Mouse (Mus musculus) cerebellum, adult 8-10 months (tissue): ENCODE results near the gene Brsk1.
A peak's percentile ranks its signal among the peaks of the same experiment; 100 is the strongest.

Experiments
- DNase-seq: peaks from one replicate; pipeline ENCODE4 v3.0.0; 2022

The Brsk1 gene

DNA sequence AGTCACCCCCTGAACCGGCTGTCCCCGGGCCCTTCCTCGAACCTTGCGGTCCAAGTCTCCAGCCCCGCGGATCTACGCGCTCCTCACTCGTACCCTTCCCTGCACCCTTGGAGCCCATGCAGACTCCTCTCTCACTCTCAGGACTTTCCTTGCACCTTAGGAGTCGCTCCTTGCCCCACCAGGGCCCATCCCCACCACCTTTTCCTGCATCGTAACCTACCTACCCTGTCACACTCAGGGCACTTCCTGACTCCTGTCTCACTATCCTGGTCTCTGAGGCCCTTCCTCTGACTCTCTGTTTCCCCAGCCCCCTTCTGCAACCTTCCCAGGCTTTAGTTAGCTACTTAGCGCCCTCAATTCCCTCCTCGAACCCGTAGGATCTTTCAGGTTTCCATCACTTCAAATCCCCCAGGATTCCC, 49.9 kb downstream of the Brsk1 start:
- no peak for DNase-seq

- DNase-seq, result peak; percentile 71
Measured at GRCm38 (mm10) chr7:4741151-4741550, 50.7 kb downstream of the Brsk1 start.

DNA sequence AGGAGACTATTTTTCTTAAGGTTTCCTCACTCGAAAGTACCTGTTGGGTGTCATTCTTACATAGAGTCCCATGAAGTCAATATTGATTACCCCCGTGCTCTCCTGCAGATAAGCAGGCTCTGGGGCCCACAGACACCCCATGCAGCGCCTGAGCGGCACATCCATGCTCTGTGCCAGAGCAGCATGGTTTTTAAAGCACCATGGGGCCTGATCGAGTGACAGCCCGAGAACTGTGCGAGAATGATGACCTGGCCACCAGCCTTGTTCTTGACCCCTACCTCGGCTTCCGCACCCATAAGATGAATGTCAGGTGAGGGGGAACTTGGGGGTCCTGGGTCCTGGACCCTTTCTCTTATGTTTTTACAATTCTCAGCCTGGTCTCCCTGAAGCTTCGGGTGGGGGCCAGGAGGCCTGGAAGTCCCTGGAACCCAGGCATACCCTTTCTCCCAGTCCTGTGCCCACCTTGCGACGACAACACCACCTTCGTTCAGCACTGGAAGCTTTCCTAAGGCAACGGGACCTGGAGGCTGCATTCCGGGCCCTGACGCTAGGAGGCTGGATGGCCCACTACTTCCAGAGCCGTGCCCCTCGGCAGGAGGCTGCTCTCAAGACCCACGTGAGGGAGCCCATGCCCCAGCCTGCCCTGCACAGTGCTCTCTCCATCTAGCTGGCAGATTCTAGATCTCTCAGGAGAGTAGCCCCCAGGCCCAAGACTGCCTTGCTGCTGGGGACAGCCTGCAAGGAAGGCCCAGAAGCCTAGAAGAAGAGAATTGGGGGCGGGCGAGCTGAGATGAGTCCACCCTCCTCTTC, 51.5 kb downstream of the Brsk1 start:
- DNase-seq, result peak; percentile 37

DNA sequence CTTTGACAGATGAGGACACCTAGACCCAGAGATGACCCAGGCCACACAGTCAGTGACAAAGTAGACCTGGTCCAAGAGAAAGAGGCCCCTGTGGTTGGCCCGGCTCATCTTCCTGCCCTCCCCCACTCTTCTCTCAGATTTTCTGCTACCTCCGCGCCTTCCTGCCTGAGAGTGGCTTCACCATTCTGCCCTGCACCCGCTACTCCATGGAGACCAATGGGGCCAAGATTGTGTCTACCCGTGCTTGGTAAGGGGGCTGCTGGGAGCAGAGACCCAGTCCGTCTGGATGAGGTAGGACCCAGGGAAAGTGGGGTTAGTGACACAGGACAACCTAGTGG, 52.0 kb downstream of the Brsk1 start:
- no peak for DNase-seq

- DNase-seq, result no peak
Measured at GRCm38 (mm10) chr7:4743354-4743753, 53.0 kb downstream of the Brsk1 start.

- no peak for DNase-seq
Measured at GRCm38 (mm10) chr7:4744886-4745285, 54.5 kb downstream of the Brsk1 start.

GRCm38 (mm10) chr7:4746326-4746980, 56.0 kb downstream of the Brsk1 start:
- DNase-seq, result no peak

- no peak for DNase-seq
Measured at GRCm38 (mm10) chr7:4747156-4747899, 56.9 kb downstream of the Brsk1 start.

GRCm38 (mm10) chr7:4748321-4748720, 57.9 kb downstream of the Brsk1 start:
- no peak for DNase-seq

- DNase-seq, result no peak
Measured at GRCm38 (mm10) chr7:4749169-4749568, 58.8 kb downstream of the Brsk1 start.

GRCm38 (mm10) chr7:4751971-4752820, 61.8 kb downstream of the Brsk1 start:
- DNase-seq, result no peak

- no peak for DNase-seq
Measured at GRCm38 (mm10) chr7:4752821-4753570, 62.6 kb downstream of the Brsk1 start, which contains the start of gene Cox6b2. Gene Cox6b2, minus strand, starts transcription at chr7:4753094.

DNA sequence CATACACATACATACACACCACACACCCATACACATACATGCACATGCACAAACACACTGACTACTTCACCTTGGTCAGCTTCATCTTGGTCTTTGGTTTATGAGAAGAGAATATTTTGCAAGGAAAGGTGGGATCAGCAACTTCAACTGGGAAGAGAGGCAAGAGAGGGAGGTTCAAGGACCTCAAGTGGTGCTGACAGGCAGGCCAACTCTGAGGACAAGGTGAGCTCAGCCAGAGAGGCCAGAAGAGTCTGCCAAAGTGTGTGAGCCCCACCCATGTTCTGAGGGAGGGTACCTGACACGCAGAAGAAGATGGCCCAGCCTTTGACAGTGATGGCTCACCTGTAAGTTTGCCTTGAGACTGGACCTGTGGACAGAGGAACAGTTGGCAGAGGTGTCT, 69.3 kb downstream of the Brsk1 start:
- DNase-seq, result no peak

DNA sequence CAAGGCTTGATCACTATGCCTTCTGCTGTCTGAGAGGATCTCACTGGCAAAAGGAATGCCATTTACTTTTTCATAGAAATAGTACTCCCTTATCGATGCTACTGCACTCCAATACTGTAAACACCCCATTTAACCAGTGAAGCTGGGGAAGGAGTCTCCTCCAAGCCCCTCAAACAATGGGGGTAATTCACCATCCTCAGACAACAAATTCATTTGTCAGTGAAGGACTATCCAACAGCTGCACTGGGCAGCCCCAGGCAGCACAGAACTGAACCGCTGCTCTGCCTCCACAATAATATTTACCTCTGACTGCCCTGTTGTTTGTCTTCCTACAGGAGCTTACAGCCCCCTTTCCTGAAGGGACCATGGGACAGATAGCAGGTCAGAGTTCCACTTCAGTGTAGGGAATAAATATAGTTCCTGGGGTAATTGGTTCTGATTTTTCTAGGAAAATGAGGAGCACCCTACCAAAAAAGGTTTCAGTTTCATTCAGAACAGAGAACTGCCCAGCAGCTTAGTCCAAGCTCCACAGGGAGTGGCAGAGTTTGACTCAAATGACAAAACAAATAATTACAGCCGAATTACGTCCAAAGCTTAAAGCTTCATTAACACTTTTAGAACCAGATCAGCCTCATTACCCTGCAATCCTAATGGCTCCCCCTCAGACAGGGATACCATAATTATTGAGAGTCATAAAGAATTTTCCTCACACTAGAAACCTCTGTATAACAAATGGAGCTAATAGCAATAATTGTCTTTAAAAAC, 74.7 kb downstream of the Brsk1 start:
- no peak for DNase-seq
